Mouse (Mus musculus) heart, embryonic 14.5 days (tissue): ENCODE measurements at regions not wholly inside any gene's neighbourhood (a gene's known extent, or its start where the extent isn't known, plus 50 kb on each side); places are given as distances from the start of the nearest gene placed in this dataset.

Experiments used
- ATAC-seq: fragments of 200-750 bp; cut with Nextera tagmentation; 2 replicates; pipeline ENCODE4 v1.8.0; 2017; ENCODE audit warnings: low read depth, moderate TSS enrichment; ENCODE audit not compliant: insufficient number of reproducible peaks, insufficient read depth, low FRiP score
- H3K27ac ChIP-seq, 2 experiments: fragments of 200-500 bp in 1 of 2; fragments of 300-500 bp in 1 of 2; sonication (generic) in 1 of 2; replicated peaks in 1 of 2; 2 replicates each; pipeline ENCODE4 v1.5.1; 2012 to 2014; ENCODE audit warnings: low read depth in 2 of 2, low read length in 2 of 2, control low read depth in 1 of 2, mild to moderate bottlenecking in 1 of 2, mixed read lengths in 1 of 2; ENCODE audit not compliant: control insufficient read depth in 1 of 2, insufficient read depth in 1 of 2
- H3K27me3 ChIP-seq: fragments of 300-500 bp; sonication (generic); 2 replicates; pipeline ENCODE4 v1.6.1; 2014; ENCODE audit warnings: mild to moderate bottlenecking, low read length, control low read depth; ENCODE audit not compliant: control insufficient read depth, insufficient read depth
- H3K36me3 ChIP-seq: fragments of 300-500 bp; sonication (generic); 2 replicates; pipeline ENCODE4 v1.6.1; 2014; ENCODE audit warnings: mild to moderate bottlenecking, control low read depth, low read length, mixed read lengths; ENCODE audit not compliant: control insufficient read depth, insufficient read depth
- H3K4me1 ChIP-seq, 2 experiments: fragments of 200-500 bp in 1 of 2; fragments of 300-500 bp in 1 of 2; sonication (generic) in 1 of 2; 2 replicates each; pipeline ENCODE4 v1.6.1; 2012 to 2014; ENCODE audit warnings: low read length in 2 of 2, control low read depth in 1 of 2, mixed read lengths in 1 of 2; ENCODE audit not compliant: control insufficient read depth in 2 of 2, insufficient read depth in 2 of 2
- H3K4me2 ChIP-seq: fragments of 300-500 bp; sonication (generic); 2 replicates; pipeline ENCODE4 v1.6.1; 2014; ENCODE audit warnings: mild to moderate bottlenecking, low read length
- H3K4me3 ChIP-seq, 2 experiments: fragments of 200-500 bp in 1 of 2; fragments of 300-500 bp in 1 of 2; sonication (generic) in 1 of 2; 2 replicates each; pipeline ENCODE4 v1.5.1; 2012 to 2014; ENCODE audit warnings: low read length in 2 of 2, mild to moderate bottlenecking in 2 of 2, control low read depth in 1 of 2, low read depth in 1 of 2, moderate library complexity in 1 of 2; ENCODE audit not compliant: control insufficient read depth in 1 of 2, insufficient read depth in 1 of 2
- H3K9ac ChIP-seq: fragments of 300-500 bp; sonication (generic); 2 replicates; pipeline ENCODE4 v1.6.1; 2014; ENCODE audit warnings: mild to moderate bottlenecking, low read length
- H3K9me3 ChIP-seq: fragments of 300-500 bp; sonication (generic); 2 replicates; pipeline ENCODE4 v1.6.1; 2016; ENCODE audit warnings: low read length, control low read depth; ENCODE audit not compliant: control insufficient read depth
- WGBS: fragments of 180-500 bp; shearing (Covaris S2); extraction: QIAGEN DNeasy Blood & Tissue Kit; methylation state at CpG from one replicate; pipeline ENCODE4 v1.1.7; 2014; 5-methylcytosine and 5-hydroxymethylcytosine counted together

DNA sequence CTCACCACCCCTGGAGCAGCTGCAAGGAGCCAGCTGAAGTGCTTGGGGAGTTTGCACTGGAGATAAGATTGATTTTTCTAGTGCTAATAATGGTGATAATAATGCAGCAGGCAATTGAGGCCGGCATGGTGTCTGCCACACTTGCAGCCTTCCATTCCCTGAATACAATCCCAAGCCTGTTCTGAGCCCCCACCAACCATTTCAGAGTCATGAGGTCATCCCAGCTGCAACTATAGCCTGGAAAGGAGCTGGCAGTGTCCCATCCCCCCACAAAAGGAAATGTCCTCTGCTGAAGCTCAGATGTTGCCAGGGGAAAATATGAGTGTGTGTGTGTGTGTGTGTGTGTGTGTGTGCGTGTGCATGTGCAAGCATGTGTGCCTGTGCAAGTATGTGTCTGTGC lies 160.2 kb upstream of the Gas1 start:
- WGBS: 34% methylated on average over 2 of the region's 2 CpGs
- no peak for ATAC-seq
- Histone ChIP-seq H3K36me3 (no peaks in the 10 kb centered on the region), H3K4me3 (no peak overlapping the region), H3K4me1 (peaks cover 9 to 10% of the 10 kb centered on the region in 2 experiments; a peak in 2 of 4 replicates), H3K27me3 (no peaks in the 10 kb centered on the region), H3K27ac (no peak overlapping the region), H3K4me2 (no peak overlapping the region), H3K9me3 (peaks cover 3% of the 10 kb centered on the region; the same call in 1 of the 2 replicates), H3K9ac (no peak overlapping the region)

DNA sequence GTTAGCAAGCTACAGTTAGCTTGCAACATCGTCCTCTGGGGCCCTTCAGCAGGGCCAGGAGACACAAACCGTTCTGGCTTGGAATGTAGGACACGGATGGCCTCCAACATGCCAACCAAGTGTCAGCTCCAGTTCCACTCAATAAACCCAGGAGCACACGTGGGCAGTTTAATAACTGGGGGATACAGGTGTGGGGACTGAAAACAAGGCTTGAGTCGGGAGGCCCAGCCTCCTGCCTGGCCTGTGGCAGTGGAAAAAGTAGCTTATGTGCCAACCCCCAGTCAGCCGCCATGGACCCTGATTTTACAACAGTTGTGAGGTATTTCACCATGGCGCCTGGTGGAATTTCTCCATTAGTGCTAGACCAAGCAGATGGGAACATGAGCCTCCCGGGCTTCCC lies 160.9 kb upstream of the Gas1 start:
- Histone ChIP-seq H3K36me3 (no peaks in the 10 kb centered on the region), H3K4me1 (peaks cover 9 to 10% of the 10 kb centered on the region in 2 experiments; a peak in 2 of 4 replicates), H3K4me3 (no peak overlapping the region), H3K4me2 (no peak overlapping the region), H3K9ac (no peak overlapping the region), H3K27me3 (no peaks in the 10 kb centered on the region), H3K9me3 (peaks cover 3% of the 10 kb centered on the region; the same call in 1 of the 2 replicates), H3K27ac (no peak overlapping the region)
- no peak for ATAC-seq
- 78% methylated on average over 8 of the region's 8 CpGs for WGBS

GRCm38 (mm10) chr13:60340068-60340467 lies 162.9 kb upstream of the Gas1 start:
- no peak for ATAC-seq
- Histone ChIP-seq H3K9ac (no peak overlapping the region), H3K4me3 (no peak overlapping the region), H3K9me3 (peaks cover 3% of the 10 kb centered on the region; the same call in 1 of the 2 replicates), H3K27me3 (no peaks in the 10 kb centered on the region), H3K27ac (no peak overlapping the region), H3K36me3 (no peaks in the 10 kb centered on the region), H3K4me2 (no peak overlapping the region), H3K4me1 (peaks cover 9 to 10% of the 10 kb centered on the region in 2 experiments; a peak in 2 of 4 replicates)
- WGBS: 73% methylated on average over 2 of the region's 2 CpGs

GRCm38 (mm10) chr13:60347881-60348280 lies 170.7 kb upstream of the Gas1 start:
- Histone ChIP-seq H3K4me3 (no peak overlapping the region), H3K36me3 (no peaks in the 10 kb centered on the region), H3K27ac (no peak overlapping the region), H3K4me1 (no peaks in the 10 kb centered on the region), H3K9ac (no peak overlapping the region), H3K9me3 (no peaks in the 10 kb centered on the region), H3K27me3 (no peaks in the 10 kb centered on the region), H3K4me2 (no peak overlapping the region)
- no peak for ATAC-seq
- 44% methylated on average over 7 of the region's 7 CpGs for WGBS

DNA sequence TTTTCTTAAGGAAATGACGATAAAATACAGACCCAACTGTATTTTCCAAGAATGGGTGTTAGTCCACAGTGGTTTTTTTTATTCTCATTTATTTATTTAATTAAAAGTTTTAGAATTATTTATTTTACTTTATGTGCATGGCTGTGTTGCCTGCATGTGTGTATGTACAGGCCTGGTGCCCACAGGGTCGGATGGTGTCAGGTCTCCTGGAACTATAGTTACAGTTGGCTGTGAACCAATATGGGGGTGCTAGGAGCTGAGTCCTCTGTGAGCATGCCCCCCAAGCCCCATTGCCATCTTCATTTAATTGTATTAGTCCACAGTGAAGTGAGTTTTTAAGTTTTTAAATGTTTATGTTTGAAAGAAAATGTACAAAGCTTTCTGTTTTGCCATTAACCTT lies 171.3 kb upstream of the Gas1 start:
- Histone ChIP-seq H3K9me3 (no peaks in the 10 kb centered on the region), H3K4me1 (no peaks in the 10 kb centered on the region), H3K4me3 (no peak overlapping the region), H3K4me2 (no peak overlapping the region), H3K9ac (no peak overlapping the region), H3K27me3 (no peaks in the 10 kb centered on the region), H3K27ac (no peak overlapping the region), H3K36me3 (no peaks in the 10 kb centered on the region)
- WGBS: 76% methylated on average over 2 of the region's 2 CpGs
- ATAC-seq: no peak

DNA sequence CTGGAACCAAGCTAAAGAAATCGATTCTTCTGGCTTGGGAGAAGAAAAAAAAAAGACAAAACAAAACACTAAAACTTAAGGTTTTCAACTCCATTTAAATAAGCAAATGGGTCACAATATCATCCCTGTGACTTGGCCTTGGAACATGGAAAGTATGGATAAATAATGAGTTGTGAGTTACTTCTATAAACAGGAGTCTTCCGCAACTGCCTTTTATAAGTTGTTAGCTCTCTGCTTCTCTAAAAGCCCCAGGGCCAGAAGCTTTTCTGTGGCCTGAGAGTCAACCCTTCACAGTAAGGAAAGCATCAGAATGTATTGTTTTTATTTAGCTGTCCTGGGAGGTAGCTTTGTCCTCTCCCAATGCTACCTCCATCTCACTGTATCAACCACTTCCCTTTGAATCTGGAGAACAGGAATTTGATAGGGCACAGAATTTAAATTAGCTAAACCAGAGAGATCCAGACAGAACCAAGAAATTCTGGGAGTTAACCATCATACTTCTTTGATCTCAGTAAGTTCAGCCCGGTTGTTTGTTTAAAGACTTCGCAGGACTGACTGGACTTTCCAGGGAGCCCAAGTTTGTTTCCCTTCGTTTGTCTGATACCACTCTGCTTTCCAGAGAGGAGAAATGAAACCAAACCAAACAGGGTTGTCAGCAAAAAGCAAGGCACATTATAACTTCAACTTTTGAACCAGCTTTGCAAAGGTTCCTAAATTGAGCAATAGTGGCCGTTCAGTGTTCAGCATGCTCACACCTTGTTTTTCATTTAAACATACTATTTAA lies 178.7 kb upstream of the Gas1 start:
- 64% methylated on average over 6 of the region's 6 CpGs for WGBS
- Histone ChIP-seq H3K4me3 (no peak overlapping the region), H3K4me1 (peaks cover 0 to 2% of the 10 kb centered on the region in 2 experiments; a peak in 2 of 4 replicates), H3K27me3 (no peaks in the 10 kb centered on the region), H3K9me3 (no peaks in the 10 kb centered on the region), H3K36me3 (no peaks in the 10 kb centered on the region), H3K4me2 (no peak overlapping the region), H3K27ac (no peak overlapping the region), H3K9ac (no peak overlapping the region)
- no peak for ATAC-seq

DNA sequence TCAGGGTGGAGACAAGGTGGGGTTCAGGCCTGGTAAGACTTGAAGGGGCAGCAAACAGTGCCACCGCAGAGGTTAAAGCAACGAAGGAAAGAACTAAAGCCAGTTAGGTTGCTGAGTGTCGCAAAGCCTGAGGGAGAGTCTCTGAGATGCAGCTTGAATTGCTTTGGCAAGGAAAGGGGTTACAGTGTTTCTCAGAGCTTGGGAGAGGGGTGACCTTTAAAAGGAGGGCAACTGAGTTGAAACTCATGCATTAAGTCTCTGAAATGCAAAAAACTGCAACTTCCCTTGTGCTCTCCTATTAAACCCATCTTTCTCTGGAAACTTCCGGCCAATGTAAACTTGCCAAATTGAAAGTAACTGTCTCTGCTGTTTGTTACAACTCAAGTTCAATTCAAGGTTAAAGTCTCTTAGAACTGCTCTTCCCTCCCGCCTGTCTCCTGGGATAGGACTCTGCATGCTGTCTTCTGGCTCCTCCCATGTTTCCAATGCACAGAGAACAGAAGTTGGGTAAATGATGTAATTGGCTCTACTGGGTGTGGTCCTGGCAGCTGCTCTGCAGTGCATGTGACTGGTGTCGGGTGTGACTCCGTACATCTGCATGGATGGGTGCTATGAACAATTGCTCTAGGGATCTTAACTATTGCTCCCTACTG lies 181.4 kb upstream of the Gas1 start:
- Histone ChIP-seq H3K4me2 (no peak overlapping the region), H3K4me1 (peaks cover 0 to 2% of the 10 kb centered on the region in 2 experiments; a peak in 2 of 4 replicates), H3K27ac (no peak overlapping the region), H3K9me3 (no peaks in the 10 kb centered on the region), H3K4me3 (no peak overlapping the region), H3K36me3 (no peaks in the 10 kb centered on the region), H3K9ac (no peak overlapping the region), H3K27me3 (no peaks in the 10 kb centered on the region)
- ATAC-seq: no peak
- 69% methylated on average over 7 of the region's 7 CpGs for WGBS
